Mouse (Mus musculus): ENCODE measurements around the gene Shroom3.

DNA sequence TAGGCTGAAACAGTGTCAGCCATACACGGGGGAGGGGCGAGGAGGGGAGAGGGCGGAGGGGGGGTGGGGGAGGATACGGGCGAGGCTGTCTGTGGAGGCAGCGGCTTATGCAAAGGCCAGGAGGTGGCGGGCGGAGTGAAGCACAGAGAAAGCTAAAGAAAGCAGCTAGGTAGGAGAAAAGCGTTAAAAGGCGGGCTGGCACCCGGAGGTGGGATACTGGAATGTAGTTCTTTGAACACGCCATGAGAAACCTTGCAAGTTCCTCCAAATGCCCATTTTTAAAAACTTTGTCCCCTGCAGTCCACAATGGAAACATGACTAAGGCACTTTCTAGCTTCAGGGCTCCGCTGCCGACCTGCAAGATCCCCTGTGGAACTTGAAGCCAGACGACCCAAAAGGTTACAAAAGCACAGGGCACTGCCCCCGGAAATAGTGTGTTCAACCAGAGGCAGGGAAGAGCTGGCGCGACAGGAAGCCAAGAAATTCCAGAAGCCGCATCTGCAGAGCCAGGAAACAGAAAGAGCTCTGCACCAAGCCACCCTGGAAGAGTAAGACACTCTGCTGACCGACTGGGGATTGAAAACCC is 322.1 kb downstream of the Shroom3 start:
- TF ChIP-seq CTCF (IDR thresholded peaks at IDR 0.05; ENCODE audit: low read depth, low read length) (no peak), POLR2A (IDR thresholded peaks at IDR 0.05; ENCODE audit: borderline replicate concordance, low read depth, low read length) (no peak)

Data from bone marrow macrophage, adult 2 months (primary cell).